Mouse (Mus musculus) left cerebral cortex, postnatal 25 days (tissue): ENCODE results near the gene Plcd1. TPM values are rescaled to one million over a fixed set of nuclear protein-coding genes. Genes with fewer than 3 reads are reported as not detected.
A peak's percentile ranks its signal among the peaks of the same experiment; 100 is the strongest.

Experiments used
- DNase-seq, 2 experiments: peaks; one replicate each; pipeline ENCODE4 v3.0.0; 2022; ENCODE audit warnings: low spot score in 2 of 2, mixed read lengths in 1 of 2
- intact Hi-C: fragments of 180-260 bp; cut with DNase I; formaldehyde crosslinking; loops from one replicate; pipeline ENCODE4 v1.15.1; 2025
- total RNA-seq, 2 experiments: library from RNA; stranded (reverse); gene quantifications; 2 replicates each; pipeline ENCODE4 v1.2.3; 2021

Gene Plcd1
- total RNA-seq: 10 to 100 TPM in 1 of 2 experiments, 1 to 10 TPM in 1; 9.7 to 10.8 TPM

- peak; percentile 76 to 86 for DNase-seq
- intact Hi-C loops: no loop called here
These were observed at the start of gene Plcd1 for GRCm38 (mm10) chr9:119093419-119094295. Plcd1 (minus strand) TSS chr9:119093502.

- intact Hi-C loops: no loop called here
- no peak for DNase-seq
These were observed 48.8 kb upstream of the Plcd1 start for GRCm38 (mm10) chr9:119142066-119142465.

- no peak for DNase-seq
- intact Hi-C loops: no loop called here
These were observed 45.5 kb upstream of the Plcd1 start for GRCm38 (mm10) chr9:119138836-119139235.

- intact Hi-C loops: no loop called here
- no peak for DNase-seq
These were observed 37.4 kb upstream of the Plcd1 start for GRCm38 (mm10) chr9:119130692-119131091.

- intact Hi-C loops: no loop called here
- no peak for DNase-seq
These were observed 35.3 kb upstream of the Plcd1 start for GRCm38 (mm10) chr9:119128436-119129181.

GRCm38 (mm10) chr9:119122596-119123369 is 29.5 kb upstream of the Plcd1 start:
- no peak for DNase-seq
- intact Hi-C loops: no loop called here

GRCm38 (mm10) chr9:119120168-119120560 is 26.9 kb upstream of the Plcd1 start:
- intact Hi-C loops: no loop called here

GRCm38 (mm10) chr9:119119409-119120167 is 26.3 kb upstream of the Plcd1 start:
- intact Hi-C loops: no loop called here
- no peak for DNase-seq

More at GRCm38 (mm10) chr9:119120168-119120560, 26.9 kb upstream of the Plcd1 start:
- DNase-seq: no peak

GRCm38 (mm10) chr9:119114911-119115310 is 21.6 kb upstream of the Plcd1 start:
- intact Hi-C loops: no loop called here
- no peak for DNase-seq

- no peak for DNase-seq
- intact Hi-C loops: no loop called here
These were observed 17.3 kb upstream of the Plcd1 start for GRCm38 (mm10) chr9:119110640-119111039.

GRCm38 (mm10) chr9:119109685-119110353 is 16.5 kb upstream of the Plcd1 start:
- DNase-seq: no peak
- intact Hi-C loops: loop anchor here (10.0 kb wide), 1 partner anchor 235 kb away; the partner anchor contains the start of gene Myd88

GRCm38 (mm10) chr9:119107566-119107965 is 14.3 kb upstream of the Plcd1 start:
- DNase-seq: peak in 1 of 2 experiments; percentile 50
- intact Hi-C loops: loop anchor here (10.0 kb wide), 1 partner anchor 237 kb away; the partner anchor contains the start of gene Myd88

GRCm38 (mm10) chr9:119102783-119103113 is 9.4 kb upstream of the Plcd1 start:
- intact Hi-C loops: loop anchor here (10.0 kb wide), 1 partner anchor 242 kb away; the partner anchor contains the start of gene Myd88
- no peak for DNase-seq

- peak; percentile 85 to 92 for DNase-seq
- intact Hi-C loops: loop anchor here (10.0 kb wide), 1 partner anchor 243 kb away; the partner anchor contains the start of gene Myd88
These were observed 8.9 kb upstream of the Plcd1 start, which contains the start of gene Dlec1 for GRCm38 (mm10) chr9:119101992-119102782. Dlec1 (plus strand) TSS chr9:119102478.

- peak in 1 of 2 experiments; percentile 69 for DNase-seq
- intact Hi-C loops: loop anchor here (10.0 kb wide), 1 partner anchor 244 kb away; the partner anchor contains the start of gene Myd88
These were observed 7.0 kb upstream of the Plcd1 start for GRCm38 (mm10) chr9:119100177-119100898.

- intact Hi-C loops: no loop called here
These were observed 1.3 kb upstream of the Plcd1 start for GRCm38 (mm10) chr9:119094462-119095109.

More at GRCm38 (mm10) chr9:119094462-119095109, 1.3 kb upstream of the Plcd1 start:
- no peak for DNase-seq
